Mouse (Mus musculus) megakaryocyte, embryonic 14.5 days (primary cell): Measurements from ENCODE around the gene Nmi. TPM values are rescaled to one million over a fixed set of nuclear protein-coding genes. Genes with fewer than 3 reads are reported as not detected.

Source experiments
- H3K27me3 ChIP-seq: replicated peaks from 2 replicates; pipeline ENCODE3; 2012; ENCODE audit warnings: inconsistent platforms
- H3K36me3 ChIP-seq: replicated peaks from 2 replicates; pipeline ENCODE3; 2012; ENCODE audit warnings: low read length, inconsistent platforms, mixed read lengths
- H3K4me1 ChIP-seq: 2 replicates; pipeline ENCODE4 v1.6.1; 2012; ENCODE audit warnings: inconsistent platforms
- H3K4me3 ChIP-seq: replicated peaks from 2 replicates; pipeline ENCODE3; 2012; ENCODE audit warnings: moderate library complexity, mild to moderate bottlenecking, inconsistent platforms
- H3K9me3 ChIP-seq: 2 replicates; pipeline ENCODE4 v1.6.1; 2012; ENCODE audit warnings: inconsistent platforms
- FLI1 ChIP-seq: IDR thresholded peaks from 2 replicates; pipeline ENCODE4 v1.6.1; 2012; ENCODE audit warnings: low read length, inconsistent platforms, mixed read lengths
- GATA1 ChIP-seq: IDR thresholded peaks from 3 replicates; pipeline ENCODE4 v1.6.1; 2012; ENCODE audit warnings: mixed read lengths, low read length, inconsistent platforms, borderline replicate concordance
- polyA plus RNA-seq: library from polyadenylated mRNA; stranded (reverse); fragments of >175 nt; gene quantifications from 2 replicates; pipeline ENCODE4 v1.2.3, GENCODE M21; 2012; ENCODE audit warnings: low replicate concordance; ENCODE audit not compliant: insufficient read depth

The Nmi gene
- polyA plus RNA-seq, 1 experiment = 1.4 TPM

DNA sequence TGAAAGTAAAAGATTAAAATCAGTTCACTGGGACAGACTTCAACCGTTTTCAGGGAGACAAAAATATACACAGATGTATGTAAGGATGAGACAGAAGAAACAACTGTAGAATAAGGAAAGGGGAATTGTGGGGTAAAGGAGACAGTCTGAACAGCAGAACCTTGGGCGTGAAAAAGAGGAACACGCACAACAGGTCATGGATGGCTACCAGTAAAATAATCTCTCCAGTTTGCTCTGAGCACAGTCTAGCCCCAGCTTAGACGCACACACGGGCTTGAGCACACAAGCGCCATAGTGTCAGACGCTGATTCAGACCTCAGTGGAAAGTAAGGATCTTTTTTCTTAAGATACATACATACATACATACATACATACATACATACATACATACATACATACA, 42.1 kb downstream of the Nmi start:
- H3K4me1 ChIP-seq = peaks cover 44% of the 10 kb centered on the region
- no peaks in the 10 kb centered on the region for H3K27me3 ChIP-seq
- TF ChIP-seq GATA1 (no peak), FLI1 (no peak)
- peaks cover 63% of the 10 kb centered on the region for H3K36me3 ChIP-seq
- no peak overlapping the region for H3K4me3 ChIP-seq
- H3K9me3 ChIP-seq = no peaks in the 10 kb centered on the region

DNA sequence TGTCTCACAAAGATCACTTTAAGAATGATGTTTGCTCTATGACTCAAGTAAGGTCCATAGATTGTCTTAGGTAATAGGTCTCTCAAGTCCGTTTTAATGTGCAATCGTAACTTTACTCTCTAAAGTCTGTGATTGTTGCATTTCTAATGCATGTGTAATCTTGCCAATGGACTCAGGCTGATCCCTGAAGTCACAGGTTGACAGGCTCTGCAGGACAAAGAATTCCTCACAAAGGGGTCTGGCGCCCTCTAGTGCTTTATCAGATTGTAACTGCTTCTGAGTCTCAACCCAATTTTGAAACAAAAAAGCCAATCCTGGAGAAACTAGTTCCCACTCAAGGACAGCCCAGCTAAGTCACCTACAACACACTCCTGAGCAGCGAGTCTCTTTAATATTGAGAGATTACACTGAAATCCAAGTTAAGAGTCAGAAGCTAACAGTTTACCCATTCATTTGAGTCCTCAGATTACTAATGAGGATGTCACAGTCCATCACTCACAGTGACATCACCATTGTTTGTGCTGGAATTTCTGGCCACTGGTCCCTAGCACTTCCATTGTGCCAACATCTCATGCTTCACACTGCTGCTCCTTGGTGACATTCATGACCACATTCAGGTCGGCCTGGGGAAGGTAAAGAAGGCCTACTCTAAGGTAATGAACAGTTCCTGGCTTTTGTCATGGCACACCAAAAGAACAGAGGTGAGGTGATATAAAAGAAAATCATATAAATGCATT, 58.2 kb downstream of the Nmi start:
- Histone ChIP-seq H3K36me3 (no peaks in the 10 kb centered on the region), H3K4me1 (peaks cover 11% of the 10 kb centered on the region)

DNA sequence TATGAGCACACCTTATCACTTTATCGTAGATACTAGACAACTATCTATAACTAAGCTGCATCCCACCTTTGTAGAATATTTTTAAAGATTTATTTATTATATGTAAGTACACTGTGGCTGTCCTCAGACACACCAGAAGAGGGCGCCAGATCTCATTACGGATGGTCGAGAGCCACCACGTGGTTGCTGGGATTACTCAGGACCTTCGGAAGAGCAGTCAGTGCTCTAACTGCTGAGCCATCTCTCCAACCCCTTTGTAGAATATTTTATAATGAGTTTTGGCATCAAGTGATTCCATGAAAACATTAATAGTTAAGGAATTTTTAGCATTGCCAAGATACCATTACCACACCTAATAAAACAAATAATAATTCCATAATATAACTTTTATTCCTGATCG, 58.8 kb downstream of the Nmi start:
- peaks cover 11% of the 10 kb centered on the region for H3K4me1 ChIP-seq

More for the DNA sequence above, 58.2 kb downstream of the Nmi start:
- TF ChIP-seq FLI1 (no peak), GATA1 (no peak)
- Histone ChIP-seq H3K4me3 (no peak overlapping the region), H3K9me3 (0 out of 2 replicates have a peak, but pooled peaks cover 5% of the 10 kb centered on the region), H3K27me3 (no peaks in the 10 kb centered on the region)

DNA sequence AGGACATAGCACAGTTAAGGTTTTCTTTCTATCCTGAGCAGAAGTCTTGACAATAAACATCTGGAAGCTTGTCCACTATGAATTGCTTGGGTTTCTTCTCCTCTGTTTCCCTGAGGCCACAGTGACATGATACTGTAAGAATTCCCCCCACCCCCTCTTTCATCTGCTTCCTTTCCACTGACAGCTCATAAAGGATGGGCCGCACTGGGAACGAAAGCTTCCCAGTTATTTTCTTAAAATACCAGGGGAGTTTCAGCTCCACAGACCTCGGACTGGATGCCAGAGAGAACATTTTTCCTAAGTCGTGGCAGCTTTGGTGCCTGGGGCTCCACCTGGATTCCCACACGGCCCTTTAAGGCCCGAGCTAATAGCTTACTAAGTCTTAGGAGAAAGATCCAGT, 60.6 kb downstream of the Nmi start:
- Histone ChIP-seq H3K27me3 (no peaks in the 10 kb centered on the region), H3K36me3 (no peaks in the 10 kb centered on the region), H3K4me3 (no peak overlapping the region), H3K4me1 (peaks cover 14% of the 10 kb centered on the region), H3K9me3 (no peaks in the 10 kb centered on the region)
- TF ChIP-seq FLI1 (no peak), GATA1 (no peak)

More for the DNA sequence above, 58.8 kb downstream of the Nmi start:
- TF ChIP-seq GATA1 (no peak), FLI1 (no peak)
- H3K4me3 ChIP-seq = no peak overlapping the region
- H3K9me3 ChIP-seq = no peaks in the 10 kb centered on the region
- H3K27me3 ChIP-seq = no peaks in the 10 kb centered on the region
- no peaks in the 10 kb centered on the region for H3K36me3 ChIP-seq

DNA sequence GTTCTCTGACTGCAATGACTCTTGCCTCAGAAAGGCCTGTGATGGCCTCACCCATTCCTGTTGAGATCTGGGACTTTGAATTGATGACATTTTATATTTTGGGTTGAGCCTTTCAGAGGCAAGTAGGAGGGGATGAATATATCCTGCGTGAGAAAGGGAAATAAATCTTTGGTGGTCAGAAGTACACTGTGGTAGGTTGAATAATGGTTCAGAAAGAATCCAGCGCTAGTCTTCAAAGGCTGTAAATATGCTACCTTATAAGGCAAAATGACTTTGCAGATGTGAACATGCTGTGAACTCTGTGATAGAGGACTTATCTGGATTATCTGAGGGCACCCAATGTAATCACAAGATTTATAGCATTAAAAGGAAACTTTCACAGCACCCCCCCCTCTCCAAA, 61.4 kb downstream of the Nmi start:
- no peaks in the 10 kb centered on the region for H3K9me3 ChIP-seq

DNA sequence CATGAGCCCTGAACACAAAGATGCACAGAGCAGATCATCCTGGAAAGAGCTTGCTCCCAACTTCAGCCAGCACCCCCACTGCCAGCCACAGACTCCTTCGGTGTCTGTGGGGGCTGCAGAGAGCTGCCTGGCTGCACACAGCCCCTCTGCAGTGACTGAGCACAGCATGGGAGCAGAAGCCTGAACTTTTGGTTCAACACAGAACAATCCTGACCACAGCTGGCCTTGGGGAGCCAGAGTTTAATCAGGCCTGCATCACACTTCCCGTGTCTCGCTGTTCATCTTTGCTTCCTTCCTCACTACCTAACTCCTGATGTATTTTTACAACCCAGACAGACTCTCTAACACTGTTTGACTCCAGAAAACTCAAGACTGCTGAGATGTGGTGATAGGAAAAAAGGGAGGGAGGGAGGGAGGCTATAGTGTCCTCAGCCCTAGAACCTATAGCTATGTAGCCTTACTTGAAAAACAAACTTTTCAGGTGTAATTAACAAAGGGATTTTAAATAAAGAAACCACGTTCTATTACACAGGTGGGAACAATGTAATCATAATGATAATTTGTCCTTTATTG, 65.7 kb downstream of the Nmi start:
- no peaks in the 10 kb centered on the region for H3K27me3 ChIP-seq
- TF ChIP-seq GATA1 = no peak
- no peaks in the 10 kb centered on the region for H3K9me3 ChIP-seq
- no peaks in the 10 kb centered on the region for H3K36me3 ChIP-seq
- H3K4me1 ChIP-seq = peaks cover 13% of the 10 kb centered on the region
- no peak overlapping the region for H3K4me3 ChIP-seq

More for the DNA sequence above, 61.4 kb downstream of the Nmi start:
- Histone ChIP-seq H3K27me3 (no peaks in the 10 kb centered on the region), H3K36me3 (no peaks in the 10 kb centered on the region), H3K4me3 (no peak overlapping the region), H3K4me1 (peaks cover 20% of the 10 kb centered on the region)
- TF ChIP-seq GATA1 (no peak), FLI1 (no peak)

DNA sequence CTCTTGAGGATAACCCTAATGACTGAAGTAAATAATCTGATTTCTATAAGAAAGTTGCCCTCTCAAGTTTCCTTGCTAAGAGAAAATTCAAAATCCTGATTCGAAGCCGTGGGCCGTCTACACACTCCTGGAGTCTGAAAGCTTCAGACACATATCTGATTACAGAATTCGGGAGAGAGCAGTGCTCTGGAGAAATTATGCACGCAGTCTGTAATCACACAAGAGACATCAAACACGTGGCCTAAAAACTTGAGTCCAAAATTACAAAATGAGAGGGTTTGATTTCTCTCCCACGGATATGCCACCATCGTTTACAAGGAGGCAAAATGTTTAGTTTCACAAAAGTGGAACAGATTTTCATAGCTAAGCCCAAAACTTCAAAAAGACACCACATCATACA, 67.7 kb downstream of the Nmi start:
- no peak overlapping the region for H3K4me3 ChIP-seq
- H3K4me1 ChIP-seq = peaks cover 9% of the 10 kb centered on the region
- no peaks in the 10 kb centered on the region for H3K27me3 ChIP-seq
- TF ChIP-seq FLI1 (no peak), GATA1 (no peak)
- H3K36me3 ChIP-seq = no peaks in the 10 kb centered on the region
- H3K9me3 ChIP-seq = no peaks in the 10 kb centered on the region

Other genes starting within 250 kb of the Nmi start
- gene Rbm43, start 38.3 kb downstream of the Nmi start, polyA plus RNA-seq = 2.2 and 7.5 TPM in 2 replicates
- not detected in 2 replicates for gene Tnfaip6, start 64.5 kb upstream of the Nmi start, polyA plus RNA-seq
- 0.58 and 3.6 TPM in 2 replicates for gene Rif1, start 99.3 kb upstream of the Nmi start, polyA plus RNA-seq